Mouse (Mus musculus) heart, postnatal 10 days (tissue): Measurements from ENCODE around the gene Por. TPM values are rescaled to one million over a fixed set of nuclear protein-coding genes. Genes with fewer than 3 reads are reported as not detected.

ENCODE experiments used
- DNase-seq, 2 experiments: peaks; one replicate each; pipeline ENCODE4 v3.0.0; 2021
- intact Hi-C: fragments of 180-260 bp; cut with DNase I; formaldehyde crosslinking; loops from one replicate; pipeline ENCODE4 v1.15.1; 2025
- total RNA-seq, 2 experiments: library from RNA; stranded (reverse); gene quantifications; 2 replicates each; pipeline ENCODE4 v1.2.3; 2021

Por gene
- total RNA-seq, 2 experiments from 2014 or later = 62.8 to 72.0 TPM

DNA sequence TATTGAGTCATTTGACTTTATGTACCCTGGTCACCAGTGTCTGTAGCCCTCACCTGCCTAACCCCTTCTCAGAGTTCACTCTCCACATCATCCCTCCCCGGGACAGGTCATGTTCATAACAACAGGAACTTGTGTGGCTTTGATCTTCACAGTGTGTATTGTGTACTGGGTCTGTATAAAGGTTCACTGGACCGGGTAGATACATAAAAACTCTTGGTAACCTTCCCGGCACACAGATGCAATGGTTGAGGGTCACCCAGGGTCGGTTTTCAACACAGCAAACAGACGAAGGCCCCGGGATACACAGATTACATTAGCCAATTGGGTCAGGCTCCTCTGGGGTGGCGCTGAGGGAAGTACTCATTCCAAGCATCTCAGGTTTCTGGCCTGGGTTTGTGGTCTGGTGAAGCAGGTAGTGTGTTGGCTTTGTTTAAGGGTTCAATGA, 25.5 kb downstream of the Por start:
- no peak for DNase-seq

DNA sequence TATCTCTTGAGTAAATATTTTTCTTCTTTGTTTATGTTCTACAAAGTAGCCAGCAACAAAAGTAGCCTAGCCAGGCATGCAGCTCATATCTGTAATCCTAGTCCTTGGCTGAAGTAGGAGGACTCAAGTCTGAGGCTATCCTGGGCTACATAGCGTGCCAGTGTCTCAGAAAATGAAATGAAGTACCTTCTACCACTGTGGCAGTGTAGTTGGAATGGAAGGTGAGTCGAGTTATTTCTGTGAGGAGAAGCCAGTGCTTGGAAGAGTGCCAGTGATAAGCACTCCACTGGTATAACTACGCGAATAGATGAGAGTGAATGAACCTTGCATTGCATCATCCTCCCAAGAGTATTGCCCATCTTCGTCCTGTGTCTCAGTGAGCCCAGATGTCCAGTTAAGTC, 27.9 kb downstream of the Por start:
- peak in 1 of 2 experiments; percentile 38 for DNase-seq
- intact Hi-C loops = no loop called here

More for the DNA sequence above, 25.5 kb downstream of the Por start:
- intact Hi-C loops = no loop called here

DNA sequence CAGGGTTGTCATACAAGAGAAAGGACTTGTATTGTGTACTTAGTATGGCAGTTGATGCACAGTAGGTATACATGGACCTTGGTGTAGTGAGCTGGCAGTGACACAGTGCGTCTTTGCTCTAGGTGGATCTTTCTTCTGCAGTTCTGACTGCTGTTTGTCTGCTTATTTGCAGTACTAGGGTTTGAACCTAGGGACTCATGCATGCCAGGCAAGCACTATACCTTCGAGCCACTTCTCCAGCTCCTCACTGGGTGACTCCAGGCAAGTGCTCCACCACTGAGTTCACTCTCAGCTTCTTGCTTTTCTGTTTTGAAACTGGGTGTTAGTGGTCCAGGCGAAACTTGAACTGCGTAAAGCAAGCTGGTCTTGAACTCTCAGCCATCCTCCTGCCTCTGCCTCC, 31.8 kb downstream of the Por start:
- DNase-seq = no peak
- intact Hi-C loops = no loop called here

GRCm38 (mm10) chr5:135702190-135702589, 32.4 kb downstream of the Por start:
- peak; percentile 38 to 52 for DNase-seq

GRCm38 (mm10) chr5:135702682-135703192, 32.9 kb downstream of the Por start:
- intact Hi-C loops = no loop called here
- peak in 1 of 2 experiments; percentile 54 for DNase-seq

More at GRCm38 (mm10) chr5:135702190-135702589, 32.4 kb downstream of the Por start:
- intact Hi-C loops = no loop called here

DNA sequence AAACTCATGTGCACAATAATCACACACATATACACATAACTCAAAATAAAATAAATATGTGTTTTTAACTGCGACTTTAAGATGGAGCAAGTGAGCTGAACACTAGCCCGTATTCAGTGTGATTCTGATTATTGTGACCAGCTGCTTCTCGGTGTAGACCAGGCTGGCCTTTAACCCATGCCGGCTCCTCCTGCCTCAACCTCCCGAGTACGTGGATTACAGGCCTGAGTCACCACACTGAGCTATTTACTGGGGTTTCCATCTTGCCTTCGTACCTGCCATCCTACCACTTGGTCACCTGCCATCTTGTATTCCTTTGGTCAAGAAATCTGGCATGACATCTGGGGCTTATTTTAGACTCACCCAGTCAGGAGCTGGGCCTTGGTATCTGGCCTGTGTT, 33.6 kb downstream of the Por start:
- no peak for DNase-seq

DNA sequence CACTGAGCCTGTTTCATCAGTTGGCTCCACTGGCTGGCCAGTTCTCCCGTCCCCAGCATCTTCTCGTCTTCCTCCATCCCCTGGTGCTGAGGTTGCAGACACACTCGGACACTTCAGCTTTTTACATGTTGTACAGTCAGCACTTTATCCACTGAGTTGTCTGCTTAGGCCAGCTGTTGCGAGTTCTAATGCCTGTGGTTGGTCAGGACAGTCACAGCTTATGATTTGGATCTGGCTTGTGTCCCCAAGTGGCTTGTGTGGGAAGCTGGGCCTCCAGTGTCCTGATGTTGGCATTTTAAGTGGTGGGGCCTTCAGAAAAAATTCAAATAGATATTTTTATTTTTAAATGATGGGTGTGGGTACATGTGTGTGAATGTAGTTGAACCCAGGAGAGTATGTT, 35.5 kb downstream of the Por start:
- intact Hi-C loops = no loop called here
- no peak for DNase-seq

More for the DNA sequence above, 33.6 kb downstream of the Por start:
- intact Hi-C loops = no loop called here

DNA sequence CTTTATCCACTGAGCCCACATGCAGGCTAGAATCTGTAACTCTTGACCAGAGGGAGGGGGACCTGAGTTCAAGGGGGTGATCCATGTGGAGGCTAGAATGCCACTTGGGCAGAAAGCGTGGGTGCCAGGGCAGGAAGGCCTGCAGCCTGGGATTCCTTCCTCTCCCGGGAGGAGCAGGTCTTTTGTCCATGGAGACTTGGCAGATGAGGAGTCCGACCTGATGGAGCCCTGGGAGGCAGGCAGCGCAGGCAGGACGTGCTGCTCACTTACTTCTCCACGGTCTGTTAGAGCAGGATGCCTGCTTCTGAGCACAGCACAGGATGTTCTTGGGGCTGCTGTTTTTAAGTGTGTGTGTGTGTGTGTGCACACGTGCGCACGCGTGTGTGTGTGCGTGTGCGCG, 37.2 kb downstream of the Por start:
- DNase-seq = no peak
- intact Hi-C loops = no loop called here

- DNase-seq = peak; percentile 55 to 67
- intact Hi-C loops = no loop called here
Measured at GRCm38 (mm10) chr5:135707855-135708254, 38.0 kb downstream of the Por start.

GRCm38 (mm10) chr5:135709716-135710115, 39.9 kb downstream of the Por start:
- DNase-seq = no peak
- intact Hi-C loops = no loop called here

DNA sequence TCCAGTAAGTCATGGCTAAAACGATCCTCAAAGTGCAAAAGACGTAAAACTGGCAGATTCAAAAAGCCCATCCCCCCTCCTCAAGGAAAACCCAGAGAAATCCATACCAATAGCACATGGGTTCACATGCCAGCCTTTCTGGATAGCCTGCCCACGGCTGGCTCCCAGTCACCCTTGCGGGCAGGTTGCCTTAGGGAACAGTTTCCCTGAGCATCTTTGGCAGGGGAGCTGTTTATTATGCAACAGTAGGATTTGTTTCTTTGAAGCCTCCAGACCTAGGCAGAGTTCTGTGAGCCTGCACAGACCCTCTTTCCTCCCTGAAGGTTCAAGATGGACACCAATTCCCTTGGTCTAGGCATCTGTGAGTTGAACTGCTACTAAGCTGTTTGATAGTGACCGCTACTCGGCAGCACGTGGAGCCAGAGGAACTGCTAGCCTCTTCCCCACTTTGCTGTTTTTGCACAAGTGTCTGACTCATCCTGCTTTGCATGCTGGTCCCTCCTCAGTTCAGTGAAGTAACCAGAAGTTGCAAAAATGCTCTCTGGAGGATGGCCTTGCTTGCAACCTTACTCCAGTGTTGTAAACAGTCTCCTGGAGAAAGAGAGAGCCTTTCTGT, 40.9 kb downstream of the Por start:
- DNase-seq = peak in 1 of 2 experiments; percentile 33
- intact Hi-C loops = no loop called here

DNA sequence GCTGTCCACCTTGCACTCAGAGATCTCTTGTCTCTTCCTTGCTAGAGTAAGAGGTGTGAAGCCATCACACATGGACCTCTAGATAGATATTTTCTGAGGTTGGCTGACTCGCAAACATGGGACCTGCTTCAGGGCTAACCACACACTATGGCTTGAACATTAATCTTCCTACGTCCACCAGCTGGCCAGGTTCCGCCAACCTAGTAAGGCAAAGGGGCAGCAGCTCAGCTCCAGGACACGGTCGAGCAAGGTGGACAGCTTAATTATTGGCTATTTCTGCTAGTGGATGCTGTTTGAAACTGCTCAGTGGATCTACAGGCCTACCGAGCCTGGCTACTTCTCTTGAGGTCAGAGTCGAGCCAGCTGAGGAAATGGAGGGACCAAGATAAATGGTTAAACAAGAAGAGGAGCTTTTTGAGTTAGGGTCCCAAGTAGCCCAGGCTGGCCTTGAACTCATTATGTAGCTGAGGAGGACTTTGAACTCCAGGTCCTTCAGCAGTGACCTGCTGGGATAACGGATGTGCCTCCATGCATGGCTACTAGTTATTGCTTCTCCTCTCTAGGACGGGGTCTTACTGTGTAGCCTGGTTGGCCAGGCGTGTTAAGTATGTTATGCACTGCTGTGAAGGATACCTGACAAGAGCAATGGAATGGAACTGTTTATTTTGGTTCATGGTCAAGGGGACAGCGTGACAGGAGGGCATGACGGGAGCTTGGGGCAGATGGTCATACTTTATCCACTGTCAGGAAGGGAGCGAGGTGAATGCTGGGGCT, 41.9 kb downstream of the Por start:
- DNase-seq = no peak
- intact Hi-C loops = no loop called here

DNA sequence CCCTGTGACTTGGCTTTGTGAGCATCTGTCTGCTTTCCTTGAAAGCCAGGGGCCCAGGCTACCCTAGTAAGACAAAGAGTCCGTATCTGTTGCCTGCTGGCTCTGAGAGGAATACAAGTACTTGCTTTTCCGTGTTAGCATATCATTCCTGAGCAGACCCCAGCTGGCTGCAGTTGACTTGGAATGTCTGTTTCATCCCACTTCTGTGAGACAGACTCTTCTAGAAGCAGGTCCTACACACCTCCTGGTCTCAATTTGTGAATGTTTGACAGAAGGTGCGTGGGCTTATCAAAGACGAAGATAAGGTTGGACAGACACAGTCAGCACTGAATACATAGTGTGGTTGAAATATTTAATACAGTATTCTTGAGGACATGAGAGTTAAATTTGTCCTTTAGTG, 43.0 kb downstream of the Por start:
- no peak for DNase-seq
- intact Hi-C loops = no loop called here

DNA sequence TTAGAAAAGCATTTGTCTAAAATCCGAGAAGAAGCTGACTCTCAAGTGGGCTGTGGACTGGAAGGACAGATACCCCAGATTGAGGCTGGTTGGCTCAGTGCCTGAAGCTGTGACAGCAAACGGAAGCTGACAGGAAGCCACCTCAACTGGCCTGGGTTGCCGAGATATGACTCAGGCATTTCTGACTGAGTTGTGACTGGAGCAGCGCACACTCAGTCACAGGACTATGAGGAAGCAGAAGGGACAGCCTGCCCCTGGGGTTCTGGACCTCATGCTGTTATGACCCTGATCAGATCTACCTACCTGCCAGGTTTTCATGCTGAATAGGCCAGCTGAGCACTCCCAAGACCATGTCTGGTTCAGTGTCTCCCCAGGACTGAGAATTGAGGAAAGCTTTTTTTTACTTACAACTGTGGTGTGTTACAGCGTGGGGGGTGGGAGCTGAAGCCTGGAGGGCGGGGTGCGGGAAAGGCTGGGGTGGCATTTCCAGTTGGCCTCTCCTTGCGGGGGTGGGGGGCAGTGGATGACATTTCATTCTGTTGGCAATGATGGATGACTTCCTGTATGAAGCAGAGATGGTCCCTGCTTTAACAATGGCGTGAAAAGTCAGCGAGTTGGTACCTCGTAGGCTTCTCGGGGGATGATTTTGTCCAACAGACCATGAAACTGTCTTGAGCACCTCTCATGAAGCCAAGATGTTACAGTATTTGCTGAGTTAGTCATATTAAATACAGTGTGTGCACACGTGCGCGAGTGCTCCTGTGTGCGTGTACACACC, 43.8 kb downstream of the Por start:
- peak; percentile 86 to 88 for DNase-seq
- intact Hi-C loops = no loop called here

DNA sequence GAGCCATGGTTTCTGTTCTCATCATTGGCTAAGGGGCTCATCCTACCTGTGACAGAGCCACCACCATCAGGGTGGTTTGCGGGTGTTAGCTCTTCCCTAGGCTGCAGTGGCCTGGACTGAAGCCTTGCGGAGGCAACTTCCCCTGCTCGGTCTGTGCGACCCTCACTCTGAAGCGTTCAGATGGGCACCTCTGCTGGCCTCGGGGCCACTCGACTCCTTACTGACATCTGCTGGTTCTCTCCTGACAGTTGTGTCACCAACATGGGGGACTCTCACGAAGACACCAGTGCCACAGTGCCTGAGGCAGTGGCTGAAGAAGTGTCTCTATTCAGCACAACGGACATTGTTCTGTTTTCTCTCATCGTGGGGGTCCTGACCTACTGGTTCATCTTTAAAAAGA, 45.8 kb downstream of the Por start:
- intact Hi-C loops = no loop called here
- DNase-seq = peak; percentile 37 to 51

DNA sequence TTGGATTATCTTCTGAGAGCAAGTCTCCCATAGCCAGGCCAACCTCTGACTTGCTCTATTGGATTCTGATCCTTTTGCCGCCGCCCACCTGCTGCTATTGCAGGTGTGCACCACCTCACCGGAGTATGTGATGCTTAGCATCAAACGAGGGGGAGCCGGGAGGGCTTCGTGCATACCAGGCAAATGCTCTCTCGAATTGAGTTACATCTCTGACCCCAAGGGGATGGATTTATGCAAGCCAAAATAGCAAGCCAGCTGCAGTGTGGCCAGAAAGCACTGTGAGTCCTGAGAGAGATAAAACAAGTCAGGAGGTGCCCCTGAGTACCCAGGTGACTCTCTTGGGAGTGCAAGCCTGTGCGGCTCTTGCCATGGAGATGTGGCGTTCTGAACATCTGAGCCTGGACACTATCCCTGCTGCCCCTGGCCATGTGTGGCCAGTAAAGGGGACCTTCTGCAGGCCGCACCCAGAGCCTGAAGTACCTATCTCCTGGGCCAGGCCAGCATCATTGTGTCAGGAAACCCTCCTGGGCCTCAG, 49.8 kb downstream of the Por start:
- intact Hi-C loops = no loop called here
- no peak for DNase-seq

- no peak for DNase-seq
- intact Hi-C loops = no loop called here
Measured at GRCm38 (mm10) chr5:135720121-135720520, 50.3 kb downstream of the Por start.

DNA sequence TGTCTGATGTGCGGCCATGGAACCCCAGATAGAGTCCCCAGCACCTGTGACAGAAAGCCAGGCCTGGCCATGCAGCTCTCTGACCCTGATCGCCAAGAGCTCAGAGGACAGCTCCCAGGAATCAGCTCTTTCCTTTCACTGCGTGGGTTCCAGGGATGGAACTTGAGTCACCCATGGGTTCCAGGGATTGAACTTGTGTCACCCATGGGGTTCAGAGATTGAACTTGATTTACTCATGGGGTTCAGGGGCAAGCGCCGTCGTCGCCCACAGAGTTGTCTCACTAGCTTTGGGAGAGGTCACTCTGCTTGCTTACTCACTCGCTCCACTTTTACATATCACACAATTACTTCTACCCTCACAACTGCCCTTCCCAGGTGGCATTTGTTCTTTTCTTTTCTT, 51.2 kb downstream of the Por start:
- intact Hi-C loops = no loop called here
- no peak for DNase-seq

GRCm38 (mm10) chr5:135722121-135722520, 52.3 kb downstream of the Por start:
- intact Hi-C loops = no loop called here
- peak; percentile 83 to 86 for DNase-seq

- no peak for DNase-seq
- intact Hi-C loops = no loop called here
Measured at GRCm38 (mm10) chr5:135723165-135723751, 53.4 kb downstream of the Por start.
